Mouse (Mus musculus): ENCODE data around the gene Pcbp2. TPM values are rescaled to one million over a fixed set of nuclear protein-coding genes. Genes with fewer than 3 reads are reported as not detected.

Gene Pcbp2
- polyA plus RNA-seq, 1 experiment from 2014 or later: 105 TPM

DNA sequence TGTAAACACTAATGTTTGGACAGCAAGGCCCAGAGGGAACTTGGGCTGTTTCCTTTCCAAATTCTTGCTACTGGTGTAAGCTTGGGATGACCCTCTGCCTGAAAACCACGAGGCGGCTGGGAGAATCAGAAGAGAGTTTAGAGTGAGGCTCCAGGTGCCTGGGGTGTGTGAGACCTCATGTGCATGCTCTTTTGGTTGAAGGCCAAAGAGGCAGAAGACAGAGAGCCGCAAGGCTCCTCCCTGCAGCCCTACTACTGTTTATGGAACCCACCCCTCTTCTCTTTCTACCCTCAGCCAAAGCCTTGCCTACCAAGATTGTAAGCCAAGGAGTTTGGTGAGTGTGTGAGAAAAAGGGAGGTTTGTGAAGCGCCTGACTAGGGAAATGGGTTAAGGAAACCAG, 45.5 kb downstream of the Pcbp2 start:
- Histone ChIP-seq H3K9me3 (replicated peaks; ENCODE audit: control insufficient read depth, low read length, poor library complexity, severe bottlenecking) (no peaks in the 10 kb centered on the region), H3K4me2 (ENCODE audit: low read length) (peak overlapping the region; percentile 91), H3K27me3 (ENCODE audit: control insufficient read depth, insufficient read depth, low read depth, low read length) (no peaks in the 10 kb centered on the region), H3K27ac (ENCODE audit: low read length) (peak overlapping the region; percentile 96), H3K4me3 (ENCODE audit: low read depth, low read length) (peak overlapping the region; percentile 69), H3K4me1 (ENCODE audit: control insufficient read depth, insufficient read depth, low read length) (peaks cover 55% of the 10 kb centered on the region), H3K9ac (ENCODE audit: low read depth, low read length) (peak overlapping the region; percentile 90), H3K36me3 (ENCODE audit: control insufficient read depth, insufficient read depth, low read length) (no peaks in the 10 kb centered on the region)
- ATAC-seq: no peak
- WGBS: 48% methylated on average over 4 of the region's 4 CpGs

DNA sequence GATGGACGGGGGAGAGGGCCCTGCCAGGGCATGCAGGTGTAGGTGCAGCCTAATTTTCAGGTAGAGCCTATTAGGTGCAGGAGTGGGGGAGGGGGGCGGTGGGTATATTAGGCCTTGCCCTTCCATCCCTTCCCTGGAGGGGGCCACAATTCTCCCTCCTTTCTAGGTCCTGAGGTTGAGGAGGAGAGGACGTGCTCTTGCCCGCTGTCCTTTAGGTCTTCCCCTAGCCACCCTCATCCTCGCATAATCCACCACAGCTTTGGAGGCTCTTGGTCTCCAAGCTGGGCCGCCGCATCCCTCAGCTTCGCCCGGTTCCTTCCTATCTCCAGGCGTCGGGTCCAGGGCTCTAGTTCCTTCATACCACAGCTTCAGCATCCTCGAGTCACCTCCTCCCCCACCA, 46.0 kb downstream of the Pcbp2 start:
- Histone ChIP-seq H3K9ac (ENCODE audit: low read depth, low read length) (peak overlapping the region; percentile 90), H3K27me3 (ENCODE audit: control insufficient read depth, insufficient read depth, low read depth, low read length) (no peaks in the 10 kb centered on the region), H3K36me3 (ENCODE audit: control insufficient read depth, insufficient read depth, low read length) (peaks cover 1% of the 10 kb centered on the region), H3K4me2 (ENCODE audit: low read length) (peak overlapping the region; percentile 91), H3K9me3 (replicated peaks; ENCODE audit: control insufficient read depth, low read length, poor library complexity, severe bottlenecking) (no peaks in the 10 kb centered on the region), H3K27ac (ENCODE audit: low read length) (peak overlapping the region; percentile 96), H3K4me1 (ENCODE audit: control insufficient read depth, insufficient read depth, low read length) (peaks cover 50% of the 10 kb centered on the region), H3K4me3 (ENCODE audit: low read depth, low read length) (peak overlapping the region; percentile 69)
- ATAC-seq: no peak
- 0% methylated on average over 12 of the region's 12 CpGs for WGBS

DNA sequence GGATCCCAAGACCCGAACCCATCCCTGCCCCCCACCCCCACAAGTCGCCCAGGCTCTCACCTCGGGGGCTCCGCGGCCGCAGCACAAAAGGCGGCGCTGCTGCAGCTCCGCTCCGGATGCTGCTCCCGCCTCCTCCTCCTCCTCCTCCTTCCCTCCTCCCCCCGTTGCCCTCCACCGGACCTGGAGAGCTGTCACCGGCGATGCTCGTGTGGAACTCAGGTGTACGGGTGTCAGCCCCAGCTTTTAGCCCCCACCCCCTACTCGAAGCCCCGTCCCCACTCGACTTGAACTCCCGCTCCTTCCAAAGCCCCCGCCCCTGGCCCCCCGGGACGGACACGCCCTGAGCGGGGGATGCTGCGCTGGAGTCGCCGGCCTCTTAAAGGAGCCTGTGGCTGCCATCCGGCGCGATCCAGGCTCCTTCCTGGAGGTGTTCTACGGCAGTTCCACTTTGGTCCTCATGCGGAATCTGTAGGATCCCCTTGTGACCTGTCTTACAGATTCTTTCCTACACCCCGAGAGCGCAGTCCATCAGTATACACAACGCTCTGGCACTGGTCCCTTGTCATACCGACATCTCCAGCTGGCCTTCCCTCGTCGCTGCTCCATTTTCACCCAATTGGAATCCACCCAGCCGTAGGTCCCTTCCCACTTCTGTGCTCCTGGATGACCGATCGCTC, 46.5 kb downstream of the Pcbp2 start, which contains the start of gene Map3k12:
Map3k12 (minus strand) TSS at position 337 of the 677 bp plus-strand sequence.
- WGBS: under 1% methylated on average over 39 of the region's 43 CpGs
- Histone ChIP-seq H3K9me3 (replicated peaks; ENCODE audit: control insufficient read depth, low read length, poor library complexity, severe bottlenecking) (no peaks in the 10 kb centered on the region), H3K9ac (ENCODE audit: low read depth, low read length) (peak within 1 kb of the TSS; percentile 90), H3K4me2 (ENCODE audit: low read length) (peak within 1 kb of the TSS; percentile 91), H3K27ac (ENCODE audit: low read length) (peak within 1 kb of the TSS; percentile 100), H3K27me3 (ENCODE audit: control insufficient read depth, insufficient read depth, low read depth, low read length) (no peaks in the 10 kb centered on the region), H3K4me3 (ENCODE audit: low read depth, low read length) (peak within 1 kb of the TSS; percentile 69), H3K36me3 (ENCODE audit: control insufficient read depth, insufficient read depth, low read length) (peaks cover 4% of the 10 kb centered on the region), H3K4me1 (ENCODE audit: control insufficient read depth, insufficient read depth, low read length) (peaks cover 44% of the 10 kb centered on the region)
- ATAC-seq: peak; percentile 16; the same call in 1 of the 2 replicates

DNA sequence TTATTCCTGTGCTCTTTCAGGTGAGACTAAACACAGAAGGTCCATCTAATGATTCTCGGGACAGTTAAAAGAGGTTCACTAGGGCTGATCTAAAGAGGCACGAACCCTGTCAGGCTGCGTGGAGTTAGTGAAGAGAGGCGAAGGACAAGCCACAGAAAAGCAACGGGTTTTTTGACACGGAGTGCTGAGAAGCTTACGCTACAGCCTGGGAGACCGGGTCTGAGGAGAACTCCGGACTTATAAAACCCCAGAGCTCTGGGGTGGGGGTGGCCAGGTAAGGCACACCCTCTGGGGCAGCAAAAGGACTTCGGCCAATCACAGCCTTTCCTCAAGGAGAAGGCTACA, 47.3 kb downstream of the Pcbp2 start:
- H3K27me3 ChIP-seq (ENCODE audit: control insufficient read depth, insufficient read depth, low read depth, low read length): no peaks in the 10 kb centered on the region
- H3K9me3 ChIP-seq (replicated peaks; ENCODE audit: control insufficient read depth, low read length, poor library complexity, severe bottlenecking): no peaks in the 10 kb centered on the region
- peaks cover 9% of the 10 kb centered on the region for H3K36me3 ChIP-seq (ENCODE audit: control insufficient read depth, insufficient read depth, low read length)
- H3K27ac ChIP-seq (ENCODE audit: low read length): peak overlapping the region; percentile 96
- peak overlapping the region; percentile 91 for H3K4me2 ChIP-seq (ENCODE audit: low read length)
- peak overlapping the region; percentile 90 for H3K9ac ChIP-seq (ENCODE audit: low read depth, low read length)
- peak overlapping the region; percentile 69 for H3K4me3 ChIP-seq (ENCODE audit: low read depth, low read length)
- H3K4me1 ChIP-seq (ENCODE audit: control insufficient read depth, insufficient read depth, low read length): peaks cover 37% of the 10 kb centered on the region
- no peak for ATAC-seq
- 0% methylated on average over 10 of the region's 10 CpGs for WGBS

DNA sequence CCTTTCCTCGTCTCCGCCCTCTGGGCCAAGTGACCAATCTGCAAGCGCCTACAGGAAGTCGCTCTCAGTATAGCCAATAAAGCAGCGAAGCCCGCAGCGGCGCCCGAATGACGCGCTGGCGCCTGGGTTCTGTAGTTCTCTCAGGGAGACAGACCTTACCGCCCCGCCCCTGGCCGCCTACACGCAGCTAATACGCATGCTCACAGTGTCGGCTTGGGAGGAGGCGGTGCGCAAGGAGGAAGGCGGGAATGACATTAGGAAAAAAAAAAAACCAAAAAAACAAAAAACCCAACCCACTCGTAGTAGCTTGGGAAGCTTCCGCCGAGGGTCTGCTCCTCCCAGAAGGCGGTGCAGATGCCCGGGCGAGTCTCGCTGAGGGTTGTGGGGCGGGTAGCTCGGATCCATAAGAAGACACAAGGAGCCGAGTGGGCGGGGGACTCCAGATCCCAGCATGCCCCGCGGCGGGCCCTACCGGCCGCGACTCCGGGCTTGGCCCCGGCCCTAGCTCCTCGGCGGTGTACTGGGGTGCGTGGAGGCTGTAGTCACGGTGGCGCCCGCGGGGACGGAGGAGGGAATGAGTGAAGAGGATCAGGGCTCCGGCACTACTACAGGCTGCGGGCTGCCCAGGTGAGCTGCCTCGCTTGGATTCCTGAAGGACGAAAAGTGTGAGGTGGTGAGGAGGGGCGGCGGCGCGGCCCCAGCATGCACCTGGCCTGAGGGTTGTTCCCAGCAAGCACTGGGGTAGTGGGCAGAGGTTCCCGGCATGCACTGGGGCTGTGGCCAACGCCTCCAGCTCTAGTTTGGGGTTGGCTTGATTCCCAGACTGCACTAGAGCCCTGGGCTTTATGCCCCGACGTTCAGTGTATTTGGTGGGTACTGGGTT, 47.9 kb downstream of the Pcbp2 start, which contains the start of gene Tarbp2:
Tarbp2 (plus strand) TSS at position 217 of the 883 bp plus-strand sequence.
- H3K27me3 ChIP-seq (ENCODE audit: control insufficient read depth, insufficient read depth, low read depth, low read length): no peaks in the 10 kb centered on the region
- H3K4me3 ChIP-seq (ENCODE audit: low read depth, low read length): peak within 1 kb of the TSS; percentile 72
- peak; percentile 91 for ATAC-seq
- H3K4me1 ChIP-seq (ENCODE audit: control insufficient read depth, insufficient read depth, low read length): peaks cover 33% of the 10 kb centered on the region
- WGBS: under 1% methylated on average over 60 of the region's 60 CpGs
- H3K4me2 ChIP-seq (ENCODE audit: low read length): peak within 1 kb of the TSS; percentile 91
- H3K36me3 ChIP-seq (ENCODE audit: control insufficient read depth, insufficient read depth, low read length): peaks cover 9% of the 10 kb centered on the region
- peak within 1 kb of the TSS; percentile 100 for H3K27ac ChIP-seq (ENCODE audit: low read length)
- no peaks in the 10 kb centered on the region for H3K9me3 ChIP-seq (replicated peaks; ENCODE audit: control insufficient read depth, low read length, poor library complexity, severe bottlenecking)
- peak within 1 kb of the TSS; percentile 90 for H3K9ac ChIP-seq (ENCODE audit: low read depth, low read length)

DNA sequence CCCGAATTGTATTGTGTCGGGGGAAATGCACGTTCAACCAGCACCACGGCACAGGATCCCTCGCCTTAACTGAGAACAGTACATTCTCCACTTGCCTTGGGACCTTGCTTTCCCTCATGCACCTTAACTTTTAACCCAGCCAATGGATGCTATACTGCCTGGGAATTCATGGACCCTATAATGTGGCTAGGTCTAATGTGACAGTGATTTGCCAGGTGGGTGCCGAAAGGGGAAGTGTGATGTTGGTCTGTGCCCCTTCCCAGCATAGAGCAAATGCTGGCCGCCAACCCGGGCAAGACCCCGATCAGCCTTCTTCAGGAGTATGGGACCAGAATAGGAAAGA, 48.5 kb downstream of the Pcbp2 start:
- H3K4me1 ChIP-seq (ENCODE audit: control insufficient read depth, insufficient read depth, low read length): peaks cover 27% of the 10 kb centered on the region
- ATAC-seq: no peak; the same call in 1 of the 2 replicates
- peak overlapping the region; percentile 87 for H3K9ac ChIP-seq (ENCODE audit: low read depth, low read length)
- peak overlapping the region; percentile 72 for H3K4me3 ChIP-seq (ENCODE audit: low read depth, low read length)
- H3K27ac ChIP-seq (ENCODE audit: low read length): peak overlapping the region; percentile 100
- 15% methylated on average over 9 of the region's 9 CpGs for WGBS
- peaks cover 9% of the 10 kb centered on the region for H3K36me3 ChIP-seq (ENCODE audit: control insufficient read depth, insufficient read depth, low read length)
- no peaks in the 10 kb centered on the region for H3K9me3 ChIP-seq (replicated peaks; ENCODE audit: control insufficient read depth, low read length, poor library complexity, severe bottlenecking)
- H3K27me3 ChIP-seq (ENCODE audit: control insufficient read depth, insufficient read depth, low read depth, low read length): no peaks in the 10 kb centered on the region
- H3K4me2 ChIP-seq (ENCODE audit: low read length): peak overlapping the region; percentile 84

DNA sequence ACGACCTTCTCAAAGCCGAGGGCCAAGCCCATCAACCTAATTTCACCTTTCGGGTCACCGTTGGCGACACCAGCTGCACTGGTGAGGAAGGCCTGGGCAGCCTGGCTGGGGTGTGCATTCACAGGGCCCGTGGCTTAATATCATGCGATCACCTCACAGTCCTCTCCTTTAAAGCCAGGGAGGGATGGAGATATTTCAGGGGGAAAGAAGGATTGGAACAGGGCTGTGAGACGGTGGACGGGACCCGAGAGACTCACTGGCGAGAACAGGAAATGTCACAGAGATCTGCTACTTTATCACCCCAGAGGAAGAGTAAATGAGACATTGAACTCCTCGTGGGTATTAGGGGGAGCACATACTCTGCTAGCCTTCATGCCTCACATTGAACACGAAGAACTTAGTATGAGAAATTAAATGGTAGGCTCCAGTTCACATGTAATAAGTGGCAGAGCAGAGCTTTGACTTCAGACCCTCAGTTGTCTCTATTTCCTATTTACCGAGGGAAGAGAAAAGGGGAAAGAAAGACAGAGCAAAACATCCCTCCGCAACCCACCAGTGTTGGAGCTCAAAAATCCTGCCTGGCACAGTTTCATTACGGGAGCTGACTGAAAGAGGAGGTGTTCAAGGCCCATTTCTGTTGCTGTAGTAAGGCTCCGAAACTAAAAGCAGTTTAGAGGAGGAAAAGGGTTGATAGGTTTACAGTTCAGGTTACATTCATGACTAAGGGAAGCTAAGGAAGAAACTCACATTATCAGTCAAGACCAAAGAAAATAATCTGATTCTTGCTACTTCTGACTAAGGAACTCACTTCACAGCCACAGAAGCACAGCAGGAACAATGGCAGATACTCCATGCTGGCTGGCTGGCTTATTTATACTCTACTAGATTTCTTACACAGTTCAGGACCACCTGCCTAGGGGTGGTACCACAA, 49.1 kb downstream of the Pcbp2 start:
- ATAC-seq: no peak
- peaks cover 26% of the 10 kb centered on the region for H3K4me1 ChIP-seq (ENCODE audit: control insufficient read depth, insufficient read depth, low read length)
- 75% methylated on average over 15 of the region's 17 CpGs for WGBS

DNA sequence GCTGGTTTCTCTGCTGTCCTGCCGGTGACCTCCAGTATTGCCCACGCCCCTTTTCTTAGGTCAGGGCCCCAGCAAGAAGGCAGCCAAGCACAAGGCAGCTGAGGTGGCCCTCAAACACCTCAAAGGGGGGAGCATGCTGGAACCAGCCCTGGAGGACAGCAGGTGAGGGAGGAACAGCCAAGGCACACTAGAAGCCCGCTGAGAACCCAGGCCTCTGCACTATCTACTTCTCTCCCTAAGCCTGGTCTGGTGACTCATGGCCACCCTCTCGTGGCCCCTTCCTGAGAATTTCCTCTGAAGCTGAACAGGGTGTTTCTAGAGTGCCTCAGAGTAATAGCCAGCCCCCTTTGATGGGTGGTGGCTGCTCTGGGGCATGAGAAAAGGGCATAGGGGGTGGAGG, 50.1 kb downstream of the Pcbp2 start:
- H3K36me3 ChIP-seq (ENCODE audit: control insufficient read depth, insufficient read depth, low read length): peaks cover 9% of the 10 kb centered on the region
- ATAC-seq: no peak
- H3K27ac ChIP-seq (ENCODE audit: low read length): no peak overlapping the region
- H3K9me3 ChIP-seq (replicated peaks; ENCODE audit: control insufficient read depth, low read length, poor library complexity, severe bottlenecking): no peaks in the 10 kb centered on the region
- H3K27me3 ChIP-seq (ENCODE audit: control insufficient read depth, insufficient read depth, low read depth, low read length): no peaks in the 10 kb centered on the region
- H3K9ac ChIP-seq (ENCODE audit: low read depth, low read length): no peak overlapping the region
- 92% methylated on average over 4 of the region's 4 CpGs for WGBS
- H3K4me3 ChIP-seq (ENCODE audit: low read depth, low read length): no peak overlapping the region
- peaks cover 17% of the 10 kb centered on the region for H3K4me1 ChIP-seq (ENCODE audit: control insufficient read depth, insufficient read depth, low read length)
- no peak overlapping the region for H3K4me2 ChIP-seq (ENCODE audit: low read length)

More for the DNA sequence above, 49.1 kb downstream of the Pcbp2 start:
- no peaks in the 10 kb centered on the region for H3K9me3 ChIP-seq (replicated peaks; ENCODE audit: control insufficient read depth, low read length, poor library complexity, severe bottlenecking)
- peak overlapping the region; percentile 87 for H3K9ac ChIP-seq (ENCODE audit: low read depth, low read length)
- H3K27ac ChIP-seq (ENCODE audit: low read length): peak overlapping the region; percentile 100
- peaks cover 9% of the 10 kb centered on the region for H3K36me3 ChIP-seq (ENCODE audit: control insufficient read depth, insufficient read depth, low read length)
- H3K27me3 ChIP-seq (ENCODE audit: control insufficient read depth, insufficient read depth, low read depth, low read length): no peaks in the 10 kb centered on the region
- H3K4me3 ChIP-seq (ENCODE audit: low read depth, low read length): peak overlapping the region; percentile 72
- H3K4me2 ChIP-seq (ENCODE audit: low read length): peak overlapping the region; percentile 84

All from midbrain, embryonic 16.5 days (tissue).